Mouse (Mus musculus) thymus, adult 2 months (tissue): ENCODE results near the gene 1700037H04Rik. TPM values are rescaled to one million over a fixed set of nuclear protein-coding genes. Genes with fewer than 3 reads are reported as not detected.
A peak's percentile ranks its signal among the peaks of the same experiment; 100 is the strongest.

ENCODE experiments used
- DNase-seq: peaks from one replicate; pipeline ENCODE4 v3.0.0; 2021
- H3K27ac ChIP-seq: fragments of 200-500 bp; 2 replicates; pipeline ENCODE4 v1.5.1; 2012; ENCODE audit warnings: low read length, control low read depth; ENCODE audit not compliant: control insufficient read depth, insufficient read depth
- H3K27me3 ChIP-seq: fragments of 200-500 bp; 2 replicates; pipeline ENCODE4 v1.6.1; 2012; ENCODE audit warnings: mild to moderate bottlenecking, low read length, moderate library complexity, mixed read lengths; ENCODE audit not compliant: control insufficient read depth, insufficient read depth
- H3K36me3 ChIP-seq: fragments of 200-500 bp; 2 replicates; pipeline ENCODE4 v1.6.1; 2012; ENCODE audit warnings: mild to moderate bottlenecking, low read length, moderate library complexity; ENCODE audit not compliant: control insufficient read depth, insufficient read depth
- H3K4me1 ChIP-seq: fragments of 200-500 bp; replicated peaks from 2 replicates; pipeline ENCODE4 v1.6.1; 2012; ENCODE audit warnings: low read length; ENCODE audit not compliant: control insufficient read depth, insufficient read depth
- H3K4me3 ChIP-seq: fragments of 200-500 bp; 2 replicates; pipeline ENCODE4 v1.5.1; 2012; ENCODE audit warnings: mild to moderate bottlenecking, low read length, control low read depth, moderate library complexity; ENCODE audit not compliant: control insufficient read depth, insufficient read depth
- CTCF ChIP-seq: fragments of 200-500 bp; IDR thresholded peaks from 2 replicates; pipeline ENCODE4 v1.5.1; 2012; ENCODE audit warnings: mild to moderate bottlenecking, control low read depth, low read length, moderate library complexity, borderline replicate concordance; ENCODE audit not compliant: control insufficient read depth, poor library complexity, insufficient read depth; ENCODE audit errors: extremely low read depth
- POLR2A ChIP-seq: fragments of 200-500 bp; IDR thresholded peaks from 2 replicates; pipeline ENCODE4 v1.6.1; 2012; ENCODE audit warnings: mild to moderate bottlenecking, low read length, control low read depth, moderate library complexity; ENCODE audit not compliant: control insufficient read depth, poor library complexity, insufficient read depth; ENCODE audit errors: extremely low read depth
- WGBS: fragments of 180-500 bp; shearing (Covaris S2); methylation state at CpG from one replicate; pipeline ENCODE4 v1.1.7; 2018; 5-methylcytosine and 5-hydroxymethylcytosine counted together
- polyA plus RNA-seq: library from polyadenylated mRNA; depleted of rRNA; stranded (reverse); fragments of >200 nt; gene quantifications from 2 replicates; pipeline ENCODE4 v1.2.3, GENCODE M21; 2012

Gene 1700037H04Rik
- polyA plus RNA-seq, 1 experiment, result 108 TPM

- H3K4me1 ChIP-seq, result peaks cover 20% of the 10 kb centered on the region
- H3K36me3 ChIP-seq, result no peaks in the 10 kb centered on the region
- peak overlapping the region; percentile 79 for H3K4me3 ChIP-seq
- DNase-seq, result no peak
- H3K27ac ChIP-seq, result no peak overlapping the region
- 54% methylated on average over 26 of the region's 26 CpGs for WGBS
- no peak for TF ChIP-seq POLR2A
- TF ChIP-seq CTCF, result no peak; the same call in 1 of the 2 replicates
- H3K27me3 ChIP-seq, result no peaks in the 10 kb centered on the region
Observed at GRCm38 (mm10) chr2:131178828-131179245, 19.0 kb upstream of the 1700037H04Rik start.

- 97% methylated on average over 9 of the region's 9 CpGs for WGBS
- H3K4me3 ChIP-seq, result no peak overlapping the region
- H3K36me3 ChIP-seq, result no peaks in the 10 kb centered on the region
- DNase-seq, result no peak
- H3K27me3 ChIP-seq, result no peaks in the 10 kb centered on the region
- no peak overlapping the region for H3K27ac ChIP-seq
- H3K4me1 ChIP-seq, result peaks cover 20% of the 10 kb centered on the region
- no peak for TF ChIP-seq CTCF
- TF ChIP-seq POLR2A, result no peak
Observed at GRCm38 (mm10) chr2:131177932-131178331, 18.1 kb upstream of the 1700037H04Rik start.

- H3K27ac ChIP-seq, result no peak overlapping the region
- H3K27me3 ChIP-seq, result no peaks in the 10 kb centered on the region; the same call in 1 of the 2 replicates
- H3K36me3 ChIP-seq, result no peaks in the 10 kb centered on the region
- WGBS, result 95% methylated on average over 5 of the region's 5 CpGs
- TF ChIP-seq POLR2A (no peak), CTCF (no peak)
- no peak for DNase-seq
- no peak overlapping the region for H3K4me3 ChIP-seq
- H3K4me1 ChIP-seq, result peaks cover 20% of the 10 kb centered on the region
Observed at GRCm38 (mm10) chr2:131176491-131176890, 16.6 kb upstream of the 1700037H04Rik start.

- Histone ChIP-seq H3K27ac (no peak overlapping the region), H3K36me3 (no peaks in the 10 kb centered on the region), H3K27me3 (no peaks in the 10 kb centered on the region; the same call in 1 of the 2 replicates), H3K4me1 (peaks cover 23% of the 10 kb centered on the region), H3K4me3 (no peak overlapping the region)
- DNase-seq, result no peak
- WGBS, result 95% methylated on average over 1 of the region's 1 CpGs
- TF ChIP-seq POLR2A, result no peak
- no peak for TF ChIP-seq CTCF
Observed at GRCm38 (mm10) chr2:131175945-131176309, 16.0 kb upstream of the 1700037H04Rik start.

GRCm38 (mm10) chr2:131175286-131175944, 15.5 kb upstream of the 1700037H04Rik start:
- no peak overlapping the region for H3K4me3 ChIP-seq
- TF ChIP-seq POLR2A (no peak), CTCF (no peak)
- H3K4me1 ChIP-seq, result peaks cover 23% of the 10 kb centered on the region
- DNase-seq, result no peak
- WGBS, result 88% methylated on average over 3 of the region's 3 CpGs
- H3K27ac ChIP-seq, result no peak overlapping the region
- no peaks in the 10 kb centered on the region; the same call in 1 of the 2 replicates for H3K27me3 ChIP-seq
- no peaks in the 10 kb centered on the region for H3K36me3 ChIP-seq

GRCm38 (mm10) chr2:131174700-131175099, 14.8 kb upstream of the 1700037H04Rik start:
- Histone ChIP-seq H3K27ac (no peak overlapping the region), H3K4me1 (peaks cover 23% of the 10 kb centered on the region), H3K36me3 (no peaks in the 10 kb centered on the region), H3K27me3 (no peaks in the 10 kb centered on the region; the same call in 1 of the 2 replicates), H3K4me3 (peak overlapping the region; percentile 5; the same call in 1 of the 2 replicates)
- DNase-seq, result peak; percentile 50
- no peak for TF ChIP-seq CTCF
- no peak for TF ChIP-seq POLR2A
- 12% methylated on average over 11 of the region's 11 CpGs for WGBS
